Mouse (Mus musculus) embryonic fibroblast, embryonic 13.5 days (primary cell): ENCODE measurements around the gene Atxn3. TPM values are rescaled to one million over a fixed set of nuclear protein-coding genes. Genes with fewer than 3 reads are reported as not detected.

ENCODE experiments used
- H3K27ac ChIP-seq: 2 replicates; pipeline ENCODE4 v1.5.1; 2012; ENCODE audit warnings: low read length, control low read depth, inconsistent platforms; ENCODE audit not compliant: insufficient read depth
- H3K4me1 ChIP-seq: 2 replicates; pipeline ENCODE4 v1.6.1; 2011; ENCODE audit warnings: low read length; ENCODE audit not compliant: control insufficient read depth, insufficient read depth
- H3K4me3 ChIP-seq: 2 replicates; pipeline ENCODE4 v1.5.1; 2011; ENCODE audit warnings: mild to moderate bottlenecking, control low read depth, low read length; ENCODE audit not compliant: insufficient read depth
- CTCF ChIP-seq: IDR thresholded peaks from 2 replicates; pipeline ENCODE4 v1.5.1; 2011; ENCODE audit warnings: mild to moderate bottlenecking, control low read depth, low read length, moderate library complexity, borderline replicate concordance; ENCODE audit not compliant: insufficient read depth
- POLR2A ChIP-seq: IDR thresholded peaks from 2 replicates; pipeline ENCODE4 v1.6.1; 2011; ENCODE audit warnings: low read depth, mild to moderate bottlenecking, control low read depth, low read length, moderate library complexity
- polyA plus RNA-seq: library from polyadenylated mRNA; stranded (reverse); fragments of >200 nt; gene quantifications from 2 replicates; pipeline ENCODE4 v1.2.4, GENCODE M21; 2011; ENCODE audit warnings: low read depth; ENCODE audit not compliant: missing spikeins, insufficient read length

Gene Atxn3
- polyA plus RNA-seq, 1 experiment: 13.1 TPM

- Histone ChIP-seq H3K27ac (no peak overlapping the region), H3K4me1 (no peaks in the 10 kb centered on the region), H3K4me3 (no peak overlapping the region)
- no peak for TF ChIP-seq CTCF
- TF ChIP-seq POLR2A: no peak
Measured at GRCm38 (mm10) chr12:101892832-101893231, 65.2 kb downstream of the Atxn3 start.

- TF ChIP-seq CTCF: no peak
- TF ChIP-seq POLR2A: no peak
- Histone ChIP-seq H3K27ac (no peak overlapping the region), H3K4me3 (no peak overlapping the region), H3K4me1 (no peaks in the 10 kb centered on the region)
Measured at GRCm38 (mm10) chr12:101891066-101891465, 67.0 kb downstream of the Atxn3 start.

GRCm38 (mm10) chr12:101889351-101889750, 68.7 kb downstream of the Atxn3 start:
- no peak for TF ChIP-seq CTCF
- TF ChIP-seq POLR2A: no peak
- Histone ChIP-seq H3K4me1 (no peaks in the 10 kb centered on the region), H3K4me3 (no peak overlapping the region), H3K27ac (no peak overlapping the region)

GRCm38 (mm10) chr12:101888312-101888711, 69.7 kb downstream of the Atxn3 start:
- TF ChIP-seq POLR2A (no peak), CTCF (no peak)
- Histone ChIP-seq H3K27ac (no peak overlapping the region), H3K4me1 (no peaks in the 10 kb centered on the region), H3K4me3 (no peak overlapping the region)

GRCm38 (mm10) chr12:101884926-101885325, 73.1 kb downstream of the Atxn3 start:
- Histone ChIP-seq H3K27ac (no peak overlapping the region), H3K4me3 (no peak overlapping the region), H3K4me1 (no peaks in the 10 kb centered on the region)
- TF ChIP-seq POLR2A: no peak
- TF ChIP-seq CTCF: no peak

GRCm38 (mm10) chr12:101876374-101876773, 81.7 kb downstream of the Atxn3 start:
- Histone ChIP-seq H3K4me3 (no peak overlapping the region), H3K27ac (no peak overlapping the region), H3K4me1 (no peaks in the 10 kb centered on the region; the same call in 1 of the 2 replicates)
- TF ChIP-seq CTCF (no peak), POLR2A (no peak)

DNA sequence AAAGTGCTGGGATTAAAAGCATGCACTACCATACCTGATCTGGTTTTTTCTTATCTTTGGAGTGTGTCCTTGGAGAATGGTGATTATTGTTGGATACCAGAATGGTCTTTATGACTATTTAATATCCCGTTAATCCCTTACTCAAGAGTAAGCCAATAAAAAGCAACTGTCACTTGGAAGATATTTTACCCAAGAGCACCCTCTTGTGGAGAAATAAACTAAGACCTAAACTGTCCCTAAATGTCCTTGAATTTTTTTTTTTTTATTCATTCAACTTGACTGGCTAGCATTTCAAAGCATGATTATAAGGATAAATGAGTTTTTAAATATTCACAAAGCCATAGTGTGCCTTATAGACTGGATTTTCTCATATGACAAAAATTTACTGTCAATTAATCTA, 82.9 kb downstream of the Atxn3 start:
- Histone ChIP-seq H3K4me1 (no peaks in the 10 kb centered on the region; the same call in 1 of the 2 replicates), H3K4me3 (no peak overlapping the region), H3K27ac (no peak overlapping the region)
- no peak for TF ChIP-seq POLR2A
- TF ChIP-seq CTCF: no peak

Other genes with a start within 250 kb of the Atxn3 start
- gene Tc2n, start 239.7 kb downstream of the Atxn3 start, polyA plus RNA-seq: 0.26 TPM in 1 of 2 replicates, not detected in the other
- 622 and 637 TPM in 2 replicates for gene Fbln5, start 139.2 kb downstream of the Atxn3 start, polyA plus RNA-seq
- gene Trip11, start 45.0 kb downstream of the Atxn3 start, polyA plus RNA-seq: 35.3 and 35.6 TPM in 2 replicates
- 32.7 and 35.5 TPM in 2 replicates for gene Cpsf2, start 17.7 kb upstream of the Atxn3 start, polyA plus RNA-seq
- gene Slc24a4, start 170.5 kb upstream of the Atxn3 start, polyA plus RNA-seq: not detected in 2 replicates